Mouse (Mus musculus) ES-Bruce4 (cell line): ENCODE measurements at regions not wholly inside any gene's neighbourhood (a gene's known extent, or its start where the extent isn't known, plus 50 kb on each side); places are given as distances from the start of the nearest gene placed in this dataset.
A peak's percentile ranks its signal among the peaks of the same experiment; 100 is the strongest.

Experiments used
- H3K27ac ChIP-seq: 2 replicates; pipeline ENCODE4 v1.5.1; 2012; ENCODE audit warnings: low read length, inconsistent platforms; ENCODE audit not compliant: insufficient read depth
- H3K27me3 ChIP-seq: 2 replicates; pipeline ENCODE4 v1.6.1; 2012; ENCODE audit warnings: mild to moderate bottlenecking, low read length, inconsistent platforms; ENCODE audit not compliant: control insufficient read depth, poor library complexity, insufficient read depth, severe bottlenecking
- H3K36me3 ChIP-seq: 2 replicates; pipeline ENCODE4 v1.6.1; 2012; ENCODE audit warnings: inconsistent platforms, mild to moderate bottlenecking, low read length, moderate library complexity; ENCODE audit not compliant: control insufficient read depth, poor library complexity, insufficient read depth, severe bottlenecking
- H3K4me1 ChIP-seq: one replicate; pipeline ENCODE4 v1.8.1; 2011; ENCODE audit warnings: low read length; ENCODE audit not compliant: control insufficient read depth, insufficient read depth
- H3K4me3 ChIP-seq: 2 replicates; pipeline ENCODE4 v1.5.1; 2011; ENCODE audit warnings: low read depth, mild to moderate bottlenecking, low read length
- H3K9ac ChIP-seq: 2 replicates; pipeline ENCODE4 v1.6.1; 2012; ENCODE audit warnings: low read depth, mild to moderate bottlenecking, inconsistent platforms; ENCODE audit not compliant: poor library complexity, severe bottlenecking
- H3K9me3 ChIP-seq: replicated peaks from 2 replicates; pipeline ENCODE4 v1.6.1; 2012; ENCODE audit warnings: mild to moderate bottlenecking, low read length, inconsistent platforms; ENCODE audit not compliant: control insufficient read depth, poor library complexity, insufficient read depth, severe bottlenecking
- CTCF ChIP-seq: IDR thresholded peaks from one replicate; pipeline ENCODE4 v1.8.1; 2011; ENCODE audit warnings: low read depth, low read length
- EP300 ChIP-seq: IDR thresholded peaks from 2 replicates; pipeline ENCODE4 v1.6.1; 2011; ENCODE audit warnings: low read depth, low read length; ENCODE audit not compliant: insufficient read depth
- POLR2A ChIP-seq: IDR thresholded peaks from one replicate; pipeline ENCODE4 v1.8.1; 2011; ENCODE audit warnings: low read length; ENCODE audit not compliant: insufficient read depth

DNA sequence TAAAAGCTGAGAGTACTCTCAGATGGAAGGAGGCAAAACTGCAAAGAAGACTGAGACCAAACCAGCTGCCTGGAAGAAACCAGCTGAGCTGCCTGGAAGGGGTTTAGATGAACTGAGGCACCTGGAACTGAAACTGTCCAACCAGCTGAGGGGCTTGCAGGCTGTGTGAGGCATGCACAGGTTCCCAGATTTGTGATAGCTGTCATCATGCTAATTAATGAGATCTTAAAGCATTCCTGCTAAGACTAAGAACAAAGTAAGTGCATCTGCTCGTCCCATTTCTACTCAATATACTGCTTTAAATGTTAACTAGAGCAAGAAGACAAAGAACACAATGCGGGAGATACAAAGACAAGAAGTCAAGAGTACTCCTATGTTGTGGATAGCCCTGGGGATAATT, 71.1 kb upstream of the Spred1 start:
- H3K27ac ChIP-seq, result peak overlapping the region; percentile 41
- peaks cover 8% of the 10 kb centered on the region; the same call in 1 of the 2 replicates for H3K9me3 ChIP-seq
- H3K27me3 ChIP-seq, result no peaks in the 10 kb centered on the region
- no peak overlapping the region for H3K9ac ChIP-seq
- no peaks in the 10 kb centered on the region for H3K36me3 ChIP-seq
- no peak overlapping the region for H3K4me3 ChIP-seq
- H3K4me1 ChIP-seq, result no peaks in the 10 kb centered on the region
- TF ChIP-seq POLR2A (no peak), EP300 (0 out of 2 replicates have a peak, but pooled peaks have one; percentile 24), CTCF (no peak)

DNA sequence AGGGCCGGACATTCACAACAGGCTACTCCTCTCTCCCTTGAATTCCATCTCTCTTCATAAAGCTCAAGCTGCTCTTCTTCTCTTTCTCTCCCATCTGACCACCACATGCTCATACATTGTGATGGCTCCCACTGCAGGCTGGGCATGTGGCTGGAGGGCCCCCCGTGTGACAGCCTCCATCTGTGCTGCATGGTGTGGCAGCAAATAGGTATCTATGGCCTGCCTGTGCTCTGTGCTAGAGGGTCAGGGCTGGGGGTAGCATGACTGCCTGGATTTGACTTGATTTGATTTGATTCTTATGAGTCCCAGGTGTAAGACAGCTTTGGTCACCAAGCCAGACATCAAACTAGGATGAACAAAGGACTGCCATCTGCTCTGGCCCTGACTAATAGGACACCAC, 57.0 kb upstream of the Spred1 start:
- Histone ChIP-seq H3K9me3 (no peaks in the 10 kb centered on the region), H3K27ac (no peak overlapping the region), H3K36me3 (no peaks in the 10 kb centered on the region), H3K4me3 (no peak overlapping the region), H3K4me1 (no peaks in the 10 kb centered on the region), H3K27me3 (no peaks in the 10 kb centered on the region), H3K9ac (no peak overlapping the region)
- TF ChIP-seq EP300 (no peak), POLR2A (no peak), CTCF (no peak)

DNA sequence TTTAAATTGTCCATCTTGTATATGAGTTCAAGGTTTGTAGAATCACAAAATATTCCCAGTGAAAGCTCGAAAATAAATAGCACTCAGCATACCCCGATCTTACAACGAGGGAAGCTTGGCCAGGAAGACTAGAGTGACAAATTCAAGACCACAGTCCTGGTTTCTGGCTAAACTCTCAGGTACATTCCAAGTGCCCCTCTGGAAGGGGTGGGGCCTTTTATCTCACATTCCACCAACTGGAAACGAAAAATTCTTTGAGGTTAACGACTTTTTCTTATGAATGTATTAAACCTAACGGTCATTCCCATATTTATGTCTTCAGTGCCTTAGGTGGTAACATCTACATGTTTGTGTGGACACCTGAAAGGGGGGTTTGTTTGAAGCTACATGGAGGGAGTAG, 50.8 kb upstream of the Spred1 start:
- no peaks in the 10 kb centered on the region for H3K27me3 ChIP-seq
- H3K4me1 ChIP-seq, result no peaks in the 10 kb centered on the region
- H3K36me3 ChIP-seq, result no peaks in the 10 kb centered on the region
- no peak for TF ChIP-seq POLR2A
- no peak for TF ChIP-seq CTCF
- TF ChIP-seq EP300, result no peak
- H3K9me3 ChIP-seq, result no peaks in the 10 kb centered on the region
- H3K4me3 ChIP-seq, result no peak overlapping the region
- no peak overlapping the region for H3K27ac ChIP-seq
- H3K9ac ChIP-seq, result no peak overlapping the region

DNA sequence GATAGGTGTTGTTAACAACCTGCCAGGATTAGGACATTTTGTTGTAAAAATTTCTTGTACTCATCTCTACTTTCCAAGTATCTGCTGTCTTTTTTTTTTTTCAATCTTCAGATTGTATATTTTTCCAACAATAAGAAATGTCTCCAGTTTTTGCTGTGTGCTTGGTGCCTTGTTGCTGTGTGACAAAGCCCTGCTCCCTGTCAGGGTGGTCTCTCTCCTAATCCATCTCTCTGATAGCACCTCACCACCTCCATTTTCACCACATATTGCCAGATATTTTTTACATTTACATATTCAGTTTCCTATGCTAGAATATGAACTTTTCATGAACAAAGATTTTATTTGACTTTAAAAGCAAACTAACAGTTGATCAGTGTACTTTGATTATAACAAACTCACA, 50.1 kb upstream of the Spred1 start:
- no peak for TF ChIP-seq CTCF
- TF ChIP-seq EP300, result no peak
- no peak for TF ChIP-seq POLR2A
- Histone ChIP-seq H3K9me3 (no peaks in the 10 kb centered on the region), H3K4me1 (no peaks in the 10 kb centered on the region)

More for the DNA sequence above, 50.1 kb upstream of the Spred1 start:
- Histone ChIP-seq H3K36me3 (no peaks in the 10 kb centered on the region), H3K4me3 (no peak overlapping the region), H3K27ac (no peak overlapping the region), H3K27me3 (no peaks in the 10 kb centered on the region), H3K9ac (no peak overlapping the region)
